Mouse (Mus musculus): ENCODE measurements at regions not wholly inside any gene's neighbourhood (a gene's known extent, or its start where the extent isn't known, plus 50 kb on each side); places are given as distances from the start of the nearest gene placed in this dataset.

DNA sequence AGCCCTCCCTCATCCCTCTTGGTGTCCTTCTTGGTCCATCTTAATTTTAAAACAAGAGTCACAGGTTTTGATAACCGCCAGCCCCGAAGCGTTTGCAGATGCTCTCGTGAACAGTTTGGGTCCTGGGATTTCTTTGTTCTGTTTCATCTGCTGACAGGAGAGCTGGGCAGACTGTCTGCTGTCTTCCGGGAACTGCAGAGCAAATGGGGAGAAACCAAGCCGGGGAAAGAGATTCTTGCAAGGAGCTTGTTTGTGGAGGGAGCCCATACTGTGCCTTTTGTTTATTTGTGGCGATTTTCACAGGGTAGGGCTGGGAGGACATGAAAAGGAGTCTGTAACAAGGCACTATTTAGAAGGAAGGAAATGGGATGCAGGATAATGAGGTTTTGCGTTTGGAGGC, 223.6 kb upstream of the Mmadhc start:
- WGBS (ENCODE audit: insufficient replicate concordance), result 56% methylated on average over 8 of the region's 8 CpGs
- no peak for DNase-seq
- no peak overlapping the region for H3K9ac ChIP-seq (replicated peaks)
- TF ChIP-seq CTCF (IDR thresholded peaks at IDR 0.05; ENCODE audit: low read depth), result no peak
- TF ChIP-seq EP300 (IDR thresholded peaks at IDR 0.05; ENCODE audit: low read depth), result no peak
- no peak for ATAC-seq
- H3K9me3 ChIP-seq (ENCODE audit: low read length), result no peaks in the 10 kb centered on the region
- no peak overlapping the region for H3K27ac ChIP-seq (ENCODE audit: low read depth)
- no peaks in the 10 kb centered on the region for H3K27me3 ChIP-seq (ENCODE audit: insufficient read depth, low read length)
- H3K4me2 ChIP-seq (ENCODE audit: low read depth, low read length), result no peak overlapping the region
- no peaks in the 10 kb centered on the region for H3K4me1 ChIP-seq (ENCODE audit: insufficient read depth)
- H3K4me3 ChIP-seq (ENCODE audit: low read depth, low read length), result no peak overlapping the region
- no peaks in the 10 kb centered on the region for H3K36me3 ChIP-seq (replicated peaks; ENCODE audit: insufficient read depth, low read length)

DNA sequence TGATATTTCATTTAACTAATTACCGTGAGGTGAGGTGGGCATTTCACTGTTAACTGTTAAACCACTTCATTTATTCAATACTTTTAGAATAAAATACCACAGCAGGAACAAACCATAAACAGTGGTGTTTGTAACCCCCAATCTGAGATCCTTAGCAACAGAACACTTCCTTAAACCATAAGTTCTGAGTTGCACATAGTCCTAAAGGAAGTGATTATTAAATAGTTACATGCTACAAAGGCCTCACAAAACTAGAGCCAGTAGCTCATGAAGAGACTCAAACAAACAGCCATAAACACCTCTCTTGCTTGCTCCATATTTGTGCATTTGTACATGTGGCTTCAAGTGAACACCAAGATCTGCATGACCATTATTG, 222.5 kb upstream of the Mmadhc start:
- 47% methylated on average over 1 of the region's 1 CpGs for WGBS (ENCODE audit: insufficient replicate concordance)
- DNase-seq (no peak), ATAC-seq (0 out of 2 replicates have a peak, but pooled peaks have one; percentile 44)
- Histone ChIP-seq H3K9ac (replicated peaks) (no peak overlapping the region), H3K27me3 (ENCODE audit: insufficient read depth, low read length) (no peaks in the 10 kb centered on the region), H3K36me3 (replicated peaks; ENCODE audit: insufficient read depth, low read length) (no peaks in the 10 kb centered on the region), H3K4me1 (ENCODE audit: insufficient read depth) (no peaks in the 10 kb centered on the region), H3K4me2 (ENCODE audit: low read depth, low read length) (no peak overlapping the region), H3K9me3 (ENCODE audit: low read length) (no peaks in the 10 kb centered on the region), H3K4me3 (ENCODE audit: low read depth, low read length) (no peak overlapping the region), H3K27ac (ENCODE audit: low read depth) (no peak overlapping the region)
- TF ChIP-seq CTCF (IDR thresholded peaks at IDR 0.05; ENCODE audit: low read depth) (no peak), EP300 (IDR thresholded peaks at IDR 0.05; ENCODE audit: low read depth) (no peak)

DNA sequence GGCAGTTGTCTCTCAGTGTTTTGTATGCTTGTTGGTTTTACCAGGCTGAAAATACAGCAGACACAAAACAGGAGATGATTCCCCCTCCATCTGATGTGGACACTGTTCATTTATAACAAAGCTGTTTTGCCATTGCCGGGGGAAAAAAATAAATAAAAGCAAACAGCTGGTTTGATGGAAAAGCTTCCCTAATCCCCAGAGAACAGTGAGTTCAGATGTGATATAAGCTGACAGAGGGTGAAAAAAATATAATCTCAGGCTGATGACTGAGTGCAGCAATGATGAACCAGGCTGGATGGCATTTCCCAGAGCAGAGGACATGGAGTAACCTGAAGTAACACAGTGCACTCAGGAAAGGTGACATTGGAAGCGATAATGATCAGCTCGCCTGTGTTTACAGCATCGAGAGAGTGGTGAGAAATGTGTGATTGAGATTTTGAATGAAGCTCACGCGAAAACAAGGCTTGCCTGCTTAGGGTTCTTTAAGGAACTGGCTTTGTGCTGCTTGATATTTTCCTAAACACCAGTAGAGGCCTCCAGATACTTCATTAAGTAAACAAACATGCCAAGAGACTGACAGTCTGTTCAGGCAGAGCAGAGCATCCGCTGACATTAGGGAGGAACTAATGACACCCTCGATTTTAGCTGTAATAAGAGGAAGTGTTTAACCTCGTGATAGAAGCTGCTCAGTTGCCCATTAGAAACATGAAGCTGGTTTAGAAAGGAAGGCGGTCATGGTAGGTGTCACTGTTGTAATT, 221.9 kb upstream of the Mmadhc start:
- H3K9me3 ChIP-seq (ENCODE audit: low read length), result no peaks in the 10 kb centered on the region
- no peaks in the 10 kb centered on the region for H3K36me3 ChIP-seq (replicated peaks; ENCODE audit: insufficient read depth, low read length)
- ATAC-seq, result peak; percentile 72
- H3K4me2 ChIP-seq (ENCODE audit: low read depth, low read length), result no peak overlapping the region
- no peak overlapping the region for H3K27ac ChIP-seq (ENCODE audit: low read depth)
- no peak for DNase-seq
- no peaks in the 10 kb centered on the region for H3K4me1 ChIP-seq (ENCODE audit: insufficient read depth)
- H3K4me3 ChIP-seq (ENCODE audit: low read depth, low read length), result no peak overlapping the region
- H3K9ac ChIP-seq (replicated peaks), result no peak overlapping the region
- no peaks in the 10 kb centered on the region for H3K27me3 ChIP-seq (ENCODE audit: insufficient read depth, low read length)
- 43% methylated on average over 10 of the region's 10 CpGs for WGBS (ENCODE audit: insufficient replicate concordance)
- TF ChIP-seq CTCF (IDR thresholded peaks at IDR 0.05; ENCODE audit: low read depth) (0 out of 2 replicates have a peak, but pooled peaks have one; percentile 35), EP300 (IDR thresholded peaks at IDR 0.05; ENCODE audit: low read depth) (no peak)

DNA sequence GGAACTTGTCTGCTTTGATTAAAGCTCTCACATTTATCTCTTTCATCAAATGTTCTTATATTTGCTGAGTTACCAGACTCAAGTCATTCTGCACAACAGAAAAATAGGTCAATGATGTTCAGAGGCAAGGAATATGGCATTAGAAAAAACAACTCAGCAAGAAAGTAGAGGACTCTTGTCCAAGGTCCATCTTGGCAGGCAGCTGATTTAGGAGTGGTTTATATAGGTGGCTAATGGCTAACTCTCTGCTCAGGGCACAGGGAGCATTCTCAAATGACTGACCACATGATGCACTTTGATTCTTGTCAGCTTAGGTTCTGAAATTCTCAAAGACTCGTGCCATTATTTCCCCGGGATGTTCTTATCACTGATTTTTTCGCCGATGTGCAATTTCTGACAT, 216.7 kb upstream of the Mmadhc start:
- H3K9me3 ChIP-seq (ENCODE audit: low read length), result no peaks in the 10 kb centered on the region
- H3K27ac ChIP-seq (ENCODE audit: low read depth), result no peak overlapping the region
- DNase-seq (no peak), ATAC-seq (no peak)
- WGBS (ENCODE audit: insufficient replicate concordance), result 77% methylated on average over 4 of the region's 4 CpGs
- no peak for TF ChIP-seq EP300 (IDR thresholded peaks at IDR 0.05; ENCODE audit: low read depth)
- TF ChIP-seq CTCF (IDR thresholded peaks at IDR 0.05; ENCODE audit: low read depth), result no peak
- H3K9ac ChIP-seq (replicated peaks), result no peak overlapping the region
- H3K27me3 ChIP-seq (ENCODE audit: insufficient read depth, low read length), result no peaks in the 10 kb centered on the region
- H3K4me2 ChIP-seq (ENCODE audit: low read depth, low read length), result no peak overlapping the region
- no peaks in the 10 kb centered on the region for H3K4me1 ChIP-seq (ENCODE audit: insufficient read depth)
- no peak overlapping the region for H3K4me3 ChIP-seq (ENCODE audit: low read depth, low read length)
- no peaks in the 10 kb centered on the region for H3K36me3 ChIP-seq (replicated peaks; ENCODE audit: insufficient read depth, low read length)

DNA sequence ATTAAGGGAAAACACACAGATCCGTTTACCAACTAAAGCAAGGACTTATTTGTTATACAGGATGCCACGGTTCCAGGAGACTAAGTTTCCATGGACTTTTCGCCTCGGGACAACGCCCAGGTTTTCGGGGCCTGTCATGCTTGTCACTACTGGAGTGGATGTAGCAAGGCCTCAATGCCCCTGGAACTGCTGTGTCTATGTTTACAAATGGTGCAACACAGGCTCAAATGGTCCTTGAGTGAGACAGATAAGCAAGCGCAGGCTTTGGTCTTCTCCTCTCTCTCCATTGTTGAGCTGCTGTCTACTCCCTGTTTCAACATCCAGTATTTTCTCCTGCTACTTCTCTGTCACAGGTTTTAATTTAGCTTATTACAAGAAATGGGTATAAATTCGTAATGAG, 202.1 kb upstream of the Mmadhc start:
- no peaks in the 10 kb centered on the region for H3K9me3 ChIP-seq (ENCODE audit: low read length)
- H3K27ac ChIP-seq (ENCODE audit: low read depth), result no peak overlapping the region
- no peak overlapping the region for H3K9ac ChIP-seq (replicated peaks)
- no peak for ATAC-seq
- no peaks in the 10 kb centered on the region for H3K4me1 ChIP-seq (ENCODE audit: insufficient read depth)
- H3K27me3 ChIP-seq (ENCODE audit: insufficient read depth, low read length), result no peaks in the 10 kb centered on the region
- TF ChIP-seq EP300 (IDR thresholded peaks at IDR 0.05; ENCODE audit: low read depth) (no peak), CTCF (IDR thresholded peaks at IDR 0.05; ENCODE audit: low read depth) (no peak)
- 65% methylated on average over 8 of the region's 8 CpGs for WGBS (ENCODE audit: insufficient replicate concordance)
- no peaks in the 10 kb centered on the region for H3K36me3 ChIP-seq (replicated peaks; ENCODE audit: insufficient read depth, low read length)
- no peak for DNase-seq
- no peak overlapping the region for H3K4me2 ChIP-seq (ENCODE audit: low read depth, low read length)
- no peak overlapping the region for H3K4me3 ChIP-seq (ENCODE audit: low read depth, low read length)

DNA sequence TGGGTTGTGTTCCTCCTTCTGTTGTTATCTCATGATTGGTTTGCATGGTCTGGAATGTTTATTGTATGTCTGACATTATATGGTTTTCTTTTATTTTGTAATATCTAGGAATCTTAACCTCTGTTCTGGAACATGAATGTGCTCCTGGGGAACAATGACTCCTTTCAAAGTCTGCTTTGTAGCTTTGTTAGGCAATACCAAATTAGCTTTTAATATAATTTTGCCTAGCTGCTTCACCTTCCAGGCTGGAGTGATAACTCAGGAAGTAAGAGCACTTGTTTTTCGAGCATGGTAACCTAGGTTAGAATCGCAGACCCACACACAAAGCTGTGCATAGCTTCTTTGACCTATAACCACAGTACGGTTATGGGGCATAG, 199.4 kb upstream of the Mmadhc start:
- DNase-seq (no peak), ATAC-seq (no peak)
- Histone ChIP-seq H3K36me3 (replicated peaks; ENCODE audit: insufficient read depth, low read length) (no peaks in the 10 kb centered on the region), H3K27me3 (ENCODE audit: insufficient read depth, low read length) (no peaks in the 10 kb centered on the region), H3K4me3 (ENCODE audit: low read depth, low read length) (no peak overlapping the region), H3K4me2 (ENCODE audit: low read depth, low read length) (no peak overlapping the region), H3K9me3 (ENCODE audit: low read length) (no peaks in the 10 kb centered on the region), H3K27ac (ENCODE audit: low read depth) (no peak overlapping the region), H3K4me1 (ENCODE audit: insufficient read depth) (no peaks in the 10 kb centered on the region), H3K9ac (replicated peaks) (no peak overlapping the region)
- 81% methylated on average over 3 of the region's 3 CpGs for WGBS (ENCODE audit: insufficient replicate concordance)
- TF ChIP-seq CTCF (IDR thresholded peaks at IDR 0.05; ENCODE audit: low read depth) (no peak), EP300 (IDR thresholded peaks at IDR 0.05; ENCODE audit: low read depth) (no peak)

All from liver, postnatal 0 days (tissue).